Mouse (Mus musculus): ENCODE measurements around the gene Trim26.

DNA sequence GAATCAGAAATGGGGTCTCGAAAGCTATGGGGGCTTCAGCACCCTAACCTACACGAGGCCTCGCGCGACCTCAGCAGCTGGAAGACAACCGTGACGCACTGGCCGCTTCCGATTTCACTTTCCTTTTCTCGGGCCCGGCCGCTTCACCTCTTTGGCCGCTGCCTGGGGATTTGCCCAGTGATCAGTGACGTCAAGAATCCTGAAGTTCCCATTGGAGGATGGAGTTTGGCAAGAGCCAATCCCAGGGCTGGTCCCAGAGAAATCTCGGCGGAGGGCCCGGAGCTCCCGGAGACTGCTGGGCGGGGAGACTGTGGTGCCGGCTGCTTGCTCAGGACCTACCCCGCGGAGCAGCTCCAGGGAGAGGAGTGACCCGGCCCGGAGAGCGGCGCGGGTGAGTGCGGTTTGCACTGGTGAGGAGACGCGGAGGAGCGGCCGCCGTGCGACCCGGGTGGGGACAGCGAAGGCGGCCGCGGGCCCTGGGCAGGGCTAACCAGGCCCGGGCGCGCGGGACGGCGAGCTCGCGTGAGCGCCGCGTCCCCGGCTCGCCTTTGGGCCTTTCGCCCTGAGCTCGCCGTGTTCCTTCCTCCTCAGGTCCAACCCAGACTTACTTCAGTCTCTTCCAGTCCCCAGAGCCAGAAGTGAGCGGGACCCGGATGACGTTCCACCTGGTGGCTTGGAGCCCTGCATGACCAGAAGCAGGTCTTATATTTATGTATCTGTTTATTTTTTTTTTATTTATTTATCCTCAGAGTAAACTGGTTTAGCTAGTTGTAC, at the start of gene Trim26:
- TF ChIP-seq GATA1 (IDR thresholded peaks at IDR 0.05; ENCODE audit: borderline replicate concordance, low read length), result no peak
- TF ChIP-seq FLI1 (IDR thresholded peaks at IDR 0.05; ENCODE audit: low read length), result no peak
